Mouse (Mus musculus): ENCODE data around the gene Yipf3. TPM values are rescaled to one million over a fixed set of nuclear protein-coding genes. Genes with fewer than 3 reads are reported as not detected.

Gene Yipf3
- total RNA-seq, 1 experiment = 59.3 TPM

DNA sequence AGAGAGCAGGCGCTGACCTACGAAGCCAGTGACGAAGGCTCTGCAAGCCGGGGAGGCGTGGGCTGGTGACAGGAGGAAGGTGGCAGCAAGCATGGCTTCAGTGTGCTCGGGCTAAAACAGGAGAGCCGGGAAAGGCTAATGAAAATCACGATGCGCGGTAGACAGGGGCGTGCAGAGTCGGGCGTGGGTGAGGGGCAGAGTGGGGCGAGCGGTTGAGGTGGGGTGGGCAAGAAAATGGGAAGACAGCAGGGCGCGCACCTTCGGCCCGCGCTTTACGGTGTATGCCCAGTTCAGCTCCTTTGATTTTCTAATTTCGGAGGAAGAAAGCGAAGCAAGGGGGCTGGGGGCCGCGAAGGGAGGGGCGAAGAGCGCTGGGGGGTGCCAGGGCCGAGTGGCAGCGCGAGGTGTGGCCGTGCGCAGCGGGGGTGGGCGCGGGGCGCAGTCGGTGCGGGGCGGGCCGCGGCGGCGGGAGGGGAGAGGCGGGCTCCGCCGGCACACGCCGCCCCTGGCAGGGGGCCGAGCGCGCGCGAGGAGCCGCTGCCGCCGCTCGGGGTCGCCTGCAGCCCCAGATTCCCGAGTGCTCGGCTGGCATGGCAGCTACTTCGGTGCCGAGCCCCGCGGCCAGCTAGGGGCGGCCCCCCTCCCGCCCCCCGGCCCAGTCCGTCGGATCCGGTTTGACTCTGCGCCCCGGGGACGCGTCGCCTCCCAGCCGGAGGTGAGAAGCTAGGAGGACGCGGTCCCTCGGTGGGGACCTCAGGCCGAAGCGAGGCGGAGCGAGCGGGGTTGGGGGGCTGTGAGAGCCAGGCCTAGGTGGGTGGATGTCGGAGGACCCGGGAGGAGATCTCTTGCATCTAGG, 49.7 kb downstream of the Yipf3 start, which contains the start of gene Dlk2:
Gene Dlk2, plus strand, starts transcription at position 58 of the 856 bp plus-strand sequence.
- in situ Hi-C loops (cut with MboI; ENCODE audit: low sequenced_read_pairs in 2 of 2, unreplicated experiment in 2 of 2) = no loop called here
- Histone ChIP-seq H3K4me1 (ENCODE audit: control insufficient read depth in 2 of 2, insufficient read depth in 2 of 2, low read length in 2 of 2, poor library complexity in 1 of 2) (no peaks in the 10 kb centered on the region), H3K4me3 (ENCODE audit: insufficient read depth in 1 of 2, low read depth in 1 of 2, low read length in 2 of 2, poor library complexity in 1 of 2, severe bottlenecking in 1 of 2) (peak within 1 kb of the TSS; percentile 57 to 70), H3K27ac (ENCODE audit: insufficient read depth, low read depth, low read length, poor library complexity, severe bottlenecking) (no peak within 1 kb of the TSS), H3K9ac (ENCODE audit: insufficient read depth, low read depth, low read length, poor library complexity, severe bottlenecking) (peak within 1 kb of the TSS; percentile 12), H3K36me3 (ENCODE audit: control insufficient read depth, insufficient read depth, low read length, poor library complexity, severe bottlenecking) (no peaks in the 10 kb centered on the region), H3K9me3 (ENCODE audit: control insufficient read depth, insufficient read depth, low read depth, low read length) (no peaks in the 10 kb centered on the region)
- DNase-seq (ENCODE audit: low read depth, low spot score) = no peak
- TF ChIP-seq HCFC1 (IDR thresholded peaks at IDR 0.05; ENCODE audit: borderline replicate concordance, insufficient read depth, low read length) = no peak

DNA sequence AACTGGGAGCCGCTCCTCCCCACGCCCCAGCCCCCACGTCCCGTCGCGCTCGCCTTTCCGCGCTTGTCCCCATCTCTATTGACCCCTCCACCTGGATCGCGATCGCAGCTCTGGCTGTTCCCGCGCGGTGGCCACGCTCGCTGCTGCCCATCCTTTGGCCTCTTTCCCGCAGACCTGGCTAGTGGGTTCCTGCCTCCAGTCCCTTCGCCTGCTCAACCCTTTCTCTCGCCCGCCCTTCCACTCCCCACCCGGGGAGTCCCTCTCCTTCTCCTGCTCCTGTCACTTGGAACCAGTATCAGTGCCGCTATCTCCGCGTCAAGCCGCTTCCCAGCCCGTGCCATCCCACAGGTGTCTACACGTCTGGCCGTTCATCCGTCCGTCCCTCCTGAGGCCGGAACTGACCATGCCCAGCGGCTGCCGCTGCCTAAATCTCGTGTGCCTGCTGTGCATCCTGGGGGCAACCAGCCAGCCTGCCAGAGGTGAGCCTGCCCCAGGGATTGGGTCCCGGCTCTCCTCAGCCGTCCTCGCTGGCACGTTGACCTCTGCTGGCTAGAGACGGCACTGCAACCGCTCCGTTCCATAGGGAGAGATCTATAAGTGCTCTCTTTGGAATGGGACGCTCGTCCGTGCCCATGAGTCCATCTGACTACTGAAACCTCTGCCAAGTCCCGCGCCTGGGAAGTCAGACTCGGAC, 50.5 kb downstream of the Yipf3 start:
- DNase-seq (ENCODE audit: low read depth, low spot score) = peak; percentile 75
- TF ChIP-seq ZC3H11A (IDR thresholded peaks at IDR 0.05; ENCODE audit: borderline replicate concordance, low read depth, low read length) (no peak), HCFC1 (IDR thresholded peaks at IDR 0.05; ENCODE audit: borderline replicate concordance, insufficient read depth, low read length) (no peak)
- peak overlapping the region; percentile 57 to 70 for H3K4me3 ChIP-seq (ENCODE audit: insufficient read depth in 1 of 2, low read depth in 1 of 2, low read length in 2 of 2, poor library complexity in 1 of 2, severe bottlenecking in 1 of 2)
- no peaks in the 10 kb centered on the region for H3K4me1 ChIP-seq (ENCODE audit: control insufficient read depth in 2 of 2, insufficient read depth in 2 of 2, low read length in 2 of 2, poor library complexity in 1 of 2)
- no peaks in the 10 kb centered on the region for H3K36me3 ChIP-seq (ENCODE audit: control insufficient read depth, insufficient read depth, low read length, poor library complexity, severe bottlenecking)
- no peak overlapping the region for H3K27ac ChIP-seq (ENCODE audit: insufficient read depth, low read depth, low read length, poor library complexity, severe bottlenecking)
- peak overlapping the region; percentile 12; the same call in 1 of the 2 replicates for H3K9ac ChIP-seq (ENCODE audit: insufficient read depth, low read depth, low read length, poor library complexity, severe bottlenecking)
- in situ Hi-C loops (cut with MboI; ENCODE audit: low sequenced_read_pairs in 2 of 2, unreplicated experiment in 2 of 2) = no loop called here
- H3K9me3 ChIP-seq (ENCODE audit: control insufficient read depth, insufficient read depth, low read depth, low read length) = no peaks in the 10 kb centered on the region

DNA sequence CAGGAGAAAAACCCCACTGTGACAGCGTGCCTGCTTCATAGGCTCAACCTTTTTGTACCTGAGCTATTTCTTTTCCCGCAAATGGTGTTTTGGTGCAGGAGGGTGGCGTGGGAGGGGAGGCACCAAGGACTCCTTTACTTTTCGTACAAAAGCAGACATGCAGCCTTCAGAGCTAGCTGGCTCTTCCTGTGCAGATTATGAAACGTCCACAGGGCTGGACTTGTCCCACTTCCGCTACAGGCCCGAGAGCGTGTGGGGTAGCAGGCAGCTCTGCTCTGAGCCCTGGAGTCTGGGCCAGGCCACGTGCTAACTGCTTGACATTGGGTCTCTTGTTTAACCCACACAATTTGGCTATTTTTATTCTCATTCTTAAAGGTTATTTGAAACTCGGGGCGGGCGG, 54.0 kb downstream of the Yipf3 start:
- in situ Hi-C loops (cut with MboI; ENCODE audit: low sequenced_read_pairs in 2 of 2, unreplicated experiment in 2 of 2) = no loop called here
- Histone ChIP-seq H3K9me3 (ENCODE audit: control insufficient read depth, insufficient read depth, low read depth, low read length) (no peaks in the 10 kb centered on the region), H3K27ac (ENCODE audit: insufficient read depth, low read depth, low read length, poor library complexity, severe bottlenecking) (no peak overlapping the region), H3K36me3 (ENCODE audit: control insufficient read depth, insufficient read depth, low read length, poor library complexity, severe bottlenecking) (peaks cover 7% of the 10 kb centered on the region; the same call in 1 of the 2 replicates), H3K4me3 (ENCODE audit: insufficient read depth in 1 of 2, low read depth in 1 of 2, low read length in 2 of 2, poor library complexity in 1 of 2, severe bottlenecking in 1 of 2) (no peak overlapping the region), H3K4me1 (ENCODE audit: control insufficient read depth in 2 of 2, insufficient read depth in 2 of 2, low read length in 2 of 2, poor library complexity in 1 of 2) (no peaks in the 10 kb centered on the region), H3K9ac (ENCODE audit: insufficient read depth, low read depth, low read length, poor library complexity, severe bottlenecking) (no peak overlapping the region)
- no peak for DNase-seq (ENCODE audit: low read depth, low spot score)
- TF ChIP-seq ZNF384 (IDR thresholded peaks at IDR 0.05; ENCODE audit: low read depth, low read length) (no peak), HCFC1 (IDR thresholded peaks at IDR 0.05; ENCODE audit: borderline replicate concordance, insufficient read depth, low read length) (no peak), ZC3H11A (IDR thresholded peaks at IDR 0.05; ENCODE audit: borderline replicate concordance, low read depth, low read length) (no peak), CHD2 (IDR thresholded peaks at IDR 0.05; ENCODE audit: low read depth, low read length) (no peak), MAFK (IDR thresholded peaks at IDR 0.05; ENCODE audit: insufficient read depth, low read depth, low read length) (no peak)

Other genes with a start within 250 kb of the Yipf3 start
- gene Vegfa, start 215.7 kb upstream of the Yipf3 start, total RNA-seq (2012; rRNA removed) = 53.0 and 112 TPM in 2 replicates
- gene Mrps18a, start 137.1 kb upstream of the Yipf3 start, total RNA-seq (2012; rRNA removed) = 90.0 and 90.6 TPM in 2 replicates
- 0.85 and 2.9 TPM in 2 replicates for gene Rsph9, start 103.9 kb upstream of the Yipf3 start, total RNA-seq (2012; rRNA removed)
- gene Mad2l1bp, start 94.5 kb upstream of the Yipf3 start, total RNA-seq (2012; rRNA removed) = 7.1 and 8.2 TPM in 2 replicates
- 33.4 and 65.4 TPM in 2 replicates for gene Gtpbp2, start 87.0 kb upstream of the Yipf3 start, total RNA-seq (2012; rRNA removed)
- 9.5 and 11.8 TPM in 2 replicates for gene Polh, start 45.4 kb upstream of the Yipf3 start, total RNA-seq (2012; rRNA removed)
- gene Xpo5, start 45.3 kb upstream of the Yipf3 start, total RNA-seq (2012; rRNA removed) = 63.2 and 63.9 TPM in 2 replicates
- gene Polr1c, start within 50 bp of the Yipf3 start, total RNA-seq (2012; rRNA removed) = 177 and 213 TPM in 2 replicates
- gene Lrrc73, start 5.5 kb downstream of the Yipf3 start, total RNA-seq (2012; rRNA removed) = 1.3 TPM in 2 replicates
- gene Tjap1, start 34.9 kb downstream of the Yipf3 start, total RNA-seq (2012; rRNA removed) = 27.7 and 33.0 TPM in 2 replicates
- 1.3 and 1.4 TPM in 2 replicates for gene Dlk2, start 49.3 kb downstream of the Yipf3 start, total RNA-seq (2012; rRNA removed)
- 17.2 and 25.6 TPM in 2 replicates for gene Abcc10, start 80.3 kb downstream of the Yipf3 start, total RNA-seq (2012; rRNA removed)
- gene Zfp318, start 135.7 kb downstream of the Yipf3 start, total RNA-seq (2012; rRNA removed) = 14.0 and 19.1 TPM in 2 replicates
- gene Crip3, start 180.8 kb downstream of the Yipf3 start, total RNA-seq (2012; rRNA removed) = 0.49 and 0.79 TPM in 2 replicates
- gene Slc22a7, start 190.4 kb downstream of the Yipf3 start, total RNA-seq (2012; rRNA removed) = 3.6 and 6.1 TPM in 2 replicates
- gene Ttbk1, start 239.6 kb downstream of the Yipf3 start, total RNA-seq (2012; rRNA removed) = 0.98 and 1.2 TPM in 2 replicates
- gene Dnph1, start 248.6 kb downstream of the Yipf3 start, total RNA-seq (2012; rRNA removed) = 44.1 and 48.2 TPM in 2 replicates